Mouse (Mus musculus) ovary, postnatal 14 days (tissue): ENCODE measurements around the gene Uox.

ENCODE experiments used
- DNase-seq: peaks from one replicate; pipeline ENCODE4 v3.0.0; 2022; ENCODE audit warnings: low spot score

Uox gene

GRCm38 (mm10) chr3:146583908-146584307 is 13.7 kb downstream of the Uox start:
- DNase-seq: no peak

GRCm38 (mm10) chr3:146586616-146587015 is 16.4 kb downstream of the Uox start:
- no peak for DNase-seq

- DNase-seq: no peak
Observed at GRCm38 (mm10) chr3:146589523-146589922, 19.3 kb downstream of the Uox start.

- no peak for DNase-seq
Observed at GRCm38 (mm10) chr3:146591159-146591558, 20.9 kb downstream of the Uox start.

GRCm38 (mm10) chr3:146591601-146592000 is 21.4 kb downstream of the Uox start:
- DNase-seq: no peak

GRCm38 (mm10) chr3:146595440-146595839 is 25.2 kb downstream of the Uox start:
- DNase-seq: no peak

- DNase-seq: no peak
Observed at GRCm38 (mm10) chr3:146596387-146596786, 26.2 kb downstream of the Uox start.

GRCm38 (mm10) chr3:146596864-146597263 is 26.6 kb downstream of the Uox start:
- no peak for DNase-seq

GRCm38 (mm10) chr3:146598411-146598810 is 28.2 kb downstream of the Uox start:
- DNase-seq: no peak

- no peak for DNase-seq
Observed at GRCm38 (mm10) chr3:146599198-146599900, 29.1 kb downstream of the Uox start.

GRCm38 (mm10) chr3:146601205-146601604 is 31.0 kb downstream of the Uox start:
- DNase-seq: no peak

- no peak for DNase-seq
Observed at GRCm38 (mm10) chr3:146602531-146602930, 32.3 kb downstream of the Uox start.

- DNase-seq: no peak
Observed at GRCm38 (mm10) chr3:146604647-146605046, 34.4 kb downstream of the Uox start.

GRCm38 (mm10) chr3:146607368-146607767 is 37.1 kb downstream of the Uox start:
- DNase-seq: no peak

GRCm38 (mm10) chr3:146610322-146610721 is 40.1 kb downstream of the Uox start:
- DNase-seq: no peak

GRCm38 (mm10) chr3:146611261-146611660 is 41.0 kb downstream of the Uox start:
- no peak for DNase-seq

- no peak for DNase-seq
Observed at GRCm38 (mm10) chr3:146611821-146612220, 41.6 kb downstream of the Uox start.

- DNase-seq: no peak
Observed at GRCm38 (mm10) chr3:146615496-146615895, 45.3 kb downstream of the Uox start, which contains the start of gene Dnase2b. Gene Dnase2b, minus strand, starts transcription at chr3:146615596.

GRCm38 (mm10) chr3:146616533-146617283 is 46.5 kb downstream of the Uox start:
- DNase-seq: no peak

- DNase-seq: no peak
Observed at GRCm38 (mm10) chr3:146617946-146618345, 47.7 kb downstream of the Uox start.

- no peak for DNase-seq
Observed at GRCm38 (mm10) chr3:146618357-146618756, 48.1 kb downstream of the Uox start.

GRCm38 (mm10) chr3:146620101-146620500 is 49.9 kb downstream of the Uox start:
- DNase-seq: no peak

GRCm38 (mm10) chr3:146620555-146621249 is 50.5 kb downstream of the Uox start:
- no peak for DNase-seq
